Mouse (Mus musculus) liver, embryonic 16.5 days (tissue): ENCODE results near the gene Grk2. TPM values are rescaled to one million over a fixed set of nuclear protein-coding genes. Genes with fewer than 3 reads are reported as not detected.

Experiments used
- ATAC-seq: fragments of 200-750 bp; cut with Nextera tagmentation; 2 replicates; pipeline ENCODE4 v1.8.0; 2017; ENCODE audit warnings: low read depth, mild to moderate bottlenecking, moderate number of reproducible peaks, moderate library complexity
- H3K27ac ChIP-seq: fragments of 300-500 bp; sonication (generic); 2 replicates; pipeline ENCODE4 v1.5.1; 2014; ENCODE audit warnings: mild to moderate bottlenecking, low read length
- H3K27me3 ChIP-seq: fragments of 300-500 bp; sonication (generic); 2 replicates; pipeline ENCODE4 v1.6.1; 2014; ENCODE audit warnings: low read depth, low read length, mixed read lengths; ENCODE audit not compliant: control insufficient read depth, insufficient read depth
- H3K36me3 ChIP-seq: fragments of 300-500 bp; sonication (generic); 2 replicates; pipeline ENCODE4 v1.6.1; 2014; ENCODE audit warnings: mild to moderate bottlenecking; ENCODE audit not compliant: control insufficient read depth, insufficient read depth
- H3K4me1 ChIP-seq: fragments of 300-500 bp; sonication (generic); 2 replicates; pipeline ENCODE4 v1.6.1; 2014; ENCODE audit warnings: low read depth, low read length, mixed read lengths; ENCODE audit not compliant: control insufficient read depth
- H3K4me2 ChIP-seq: fragments of 300-500 bp; sonication (generic); 2 replicates; pipeline ENCODE4 v1.6.1; 2014; ENCODE audit warnings: low read depth, low read length, mixed read lengths
- H3K4me3 ChIP-seq: fragments of 300-500 bp; sonication (generic); 2 replicates; pipeline ENCODE4 v1.5.1; 2014; ENCODE audit warnings: low read depth, mild to moderate bottlenecking, low read length
- H3K9ac ChIP-seq: fragments of 300-500 bp; sonication (generic); 2 replicates; pipeline ENCODE4 v1.6.1; 2014; ENCODE audit warnings: low read depth, low read length
- H3K9me3 ChIP-seq: fragments of 300-500 bp; sonication (generic); replicated peaks from 2 replicates; pipeline ENCODE4 v1.6.1; 2016; ENCODE audit warnings: low read length; ENCODE audit not compliant: control insufficient read depth
- WGBS: fragments of 180-500 bp; shearing (Covaris S2); extraction: QIAGEN DNeasy Blood & Tissue Kit; methylation state at CpG from one replicate; pipeline ENCODE4 v1.1.7; 2014; ENCODE audit not compliant: insufficient replicate concordance; 5-methylcytosine and 5-hydroxymethylcytosine counted together
- polyA plus RNA-seq: library from polyadenylated mRNA; unstranded; fragments of >200 nt; fragmentation: Nextera tagmentation; extraction: Ambion mirVana; gene quantifications from 2 replicates; pipeline ENCODE4 v1.2.1, GENCODE M21; 2015

The Grk2 gene
- polyA plus RNA-seq, 1 experiment from 2014 or later = 9.5 TPM

- Histone ChIP-seq H3K4me3 (no peak overlapping the region), H3K9ac (no peak overlapping the region), H3K4me1 (peaks cover 20% of the 10 kb centered on the region), H3K4me2 (no peak overlapping the region), H3K9me3 (no peaks in the 10 kb centered on the region), H3K36me3 (peaks cover 52% of the 10 kb centered on the region), H3K27ac (no peak overlapping the region), H3K27me3 (no peaks in the 10 kb centered on the region)
- ATAC-seq = no peak
- WGBS = 90% methylated on average over 8 of the region's 8 CpGs
Measured at GRCm38 (mm10) chr19:4328737-4329304, 22.8 kb upstream of the Grk2 start.

DNA sequence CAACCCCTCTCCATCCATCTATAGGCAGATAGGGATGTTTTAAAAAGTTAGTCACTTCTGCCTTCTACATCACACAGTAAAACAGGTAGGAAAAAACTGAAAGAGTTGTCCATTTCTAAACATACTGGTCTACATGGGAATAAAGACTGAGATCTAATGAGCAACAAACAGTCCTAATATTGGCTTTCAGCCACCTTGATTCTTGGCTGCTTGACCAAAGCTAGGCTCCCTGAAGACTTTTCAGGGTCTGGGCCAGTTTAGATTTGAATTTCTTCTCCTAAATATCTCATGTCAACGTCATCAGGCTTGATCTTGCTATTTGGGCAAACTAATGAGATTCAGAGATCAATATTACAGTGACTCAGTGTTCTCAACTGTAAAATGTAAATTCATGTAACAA is 20.9 kb upstream of the Grk2 start:
- Histone ChIP-seq H3K9me3 (no peaks in the 10 kb centered on the region), H3K4me2 (no peak overlapping the region), H3K9ac (no peak overlapping the region), H3K27me3 (no peaks in the 10 kb centered on the region), H3K36me3 (peaks cover 61% of the 10 kb centered on the region), H3K4me1 (peaks cover 3% of the 10 kb centered on the region), H3K4me3 (no peak overlapping the region), H3K27ac (no peak overlapping the region)
- WGBS = 85% methylated on average over 1 of the region's 1 CpGs
- no peak for ATAC-seq

- peaks cover 66% of the 10 kb centered on the region for H3K36me3 ChIP-seq
- H3K4me1 ChIP-seq = no peaks in the 10 kb centered on the region
- 70% methylated on average over 3 of the region's 3 CpGs for WGBS
- ATAC-seq = no peak
- H3K9ac ChIP-seq = no peak overlapping the region
- H3K27me3 ChIP-seq = no peaks in the 10 kb centered on the region
- H3K4me2 ChIP-seq = no peak overlapping the region
- no peak overlapping the region for H3K4me3 ChIP-seq
- no peaks in the 10 kb centered on the region for H3K9me3 ChIP-seq
- H3K27ac ChIP-seq = no peak overlapping the region
Measured at GRCm38 (mm10) chr19:4326106-4326505, 20.1 kb upstream of the Grk2 start.

GRCm38 (mm10) chr19:4322134-4322533 is 16.1 kb upstream of the Grk2 start:
- Histone ChIP-seq H3K9ac (no peak overlapping the region), H3K27ac (no peak overlapping the region), H3K27me3 (no peaks in the 10 kb centered on the region), H3K4me1 (no peaks in the 10 kb centered on the region), H3K4me2 (no peak overlapping the region), H3K9me3 (no peaks in the 10 kb centered on the region), H3K4me3 (no peak overlapping the region), H3K36me3 (peaks cover 82% of the 10 kb centered on the region)
- WGBS = 83% methylated on average over 3 of the region's 3 CpGs
- ATAC-seq = no peak

GRCm38 (mm10) chr19:4321622-4322021 is 15.6 kb upstream of the Grk2 start:
- H3K27me3 ChIP-seq = no peaks in the 10 kb centered on the region
- H3K4me2 ChIP-seq = no peak overlapping the region
- H3K36me3 ChIP-seq = peaks cover 76% of the 10 kb centered on the region
- no peak for ATAC-seq
- H3K9me3 ChIP-seq = no peaks in the 10 kb centered on the region
- H3K4me1 ChIP-seq = no peaks in the 10 kb centered on the region
- H3K27ac ChIP-seq = no peak overlapping the region
- 71% methylated on average over 1 of the region's 1 CpGs for WGBS
- H3K9ac ChIP-seq = no peak overlapping the region
- H3K4me3 ChIP-seq = no peak overlapping the region

- 85% methylated on average over 4 of the region's 4 CpGs for WGBS
- Histone ChIP-seq H3K4me3 (no peak overlapping the region), H3K4me2 (no peak overlapping the region), H3K36me3 (peaks cover 55% of the 10 kb centered on the region), H3K27me3 (no peaks in the 10 kb centered on the region), H3K27ac (no peak overlapping the region), H3K9me3 (no peaks in the 10 kb centered on the region), H3K9ac (no peak overlapping the region), H3K4me1 (no peaks in the 10 kb centered on the region)
- no peak for ATAC-seq
Measured at GRCm38 (mm10) chr19:4319272-4319671, 13.2 kb upstream of the Grk2 start.

DNA sequence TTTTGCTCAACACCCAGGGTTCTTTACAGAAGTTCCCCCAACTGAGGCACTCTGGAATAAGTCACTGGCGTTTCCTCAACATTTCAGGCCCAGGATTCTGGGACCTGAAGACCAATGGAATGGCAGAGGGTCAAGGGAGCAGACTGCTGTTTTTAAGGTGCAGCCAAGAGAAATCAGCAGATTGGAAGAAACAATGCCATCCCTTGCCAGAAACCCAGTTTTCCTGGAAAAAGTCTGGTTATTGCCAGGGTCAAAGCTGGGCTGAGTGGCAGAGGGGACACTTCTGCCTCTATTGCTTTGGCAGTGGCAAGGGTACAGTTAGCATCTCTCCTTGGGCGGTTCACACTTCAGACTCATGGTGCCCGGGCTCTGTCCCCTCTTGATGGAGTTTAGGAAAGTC is 11.2 kb upstream of the Grk2 start:
- Histone ChIP-seq H3K4me2 (no peak overlapping the region), H3K36me3 (peaks cover 44% of the 10 kb centered on the region), H3K27me3 (no peaks in the 10 kb centered on the region), H3K27ac (no peak overlapping the region), H3K4me1 (no peaks in the 10 kb centered on the region), H3K4me3 (no peak overlapping the region), H3K9me3 (no peaks in the 10 kb centered on the region), H3K9ac (no peak overlapping the region)
- no peak for ATAC-seq
- WGBS = 74% methylated on average over 3 of the region's 3 CpGs

- 72% methylated on average over 6 of the region's 6 CpGs for WGBS
- Histone ChIP-seq H3K27me3 (no peaks in the 10 kb centered on the region), H3K4me3 (no peak overlapping the region), H3K4me1 (no peaks in the 10 kb centered on the region), H3K27ac (no peak overlapping the region), H3K9ac (no peak overlapping the region), H3K9me3 (no peaks in the 10 kb centered on the region), H3K4me2 (no peak overlapping the region), H3K36me3 (peaks cover 29% of the 10 kb centered on the region)
- peak; percentile 55 for ATAC-seq
Measured at GRCm38 (mm10) chr19:4315223-4315944, 9.4 kb upstream of the Grk2 start.

GRCm38 (mm10) chr19:4309776-4310185 is 3.8 kb upstream of the Grk2 start:
- Histone ChIP-seq H3K27ac (no peak overlapping the region), H3K4me3 (no peak overlapping the region), H3K36me3 (no peaks in the 10 kb centered on the region), H3K9ac (no peak overlapping the region), H3K4me1 (peaks cover 10% of the 10 kb centered on the region), H3K4me2 (no peak overlapping the region), H3K9me3 (no peaks in the 10 kb centered on the region), H3K27me3 (no peaks in the 10 kb centered on the region)
- no peak for ATAC-seq
